Mouse (Mus musculus) neural tube, embryonic 14.5 days (tissue): Measurements from ENCODE around the gene Tsc1. TPM values are rescaled to one million over a fixed set of nuclear protein-coding genes. Genes with fewer than 3 reads are reported as not detected.

ENCODE experiments used
- ATAC-seq: fragments of 200-750 bp; cut with Nextera tagmentation; 2 replicates; pipeline ENCODE4 v1.8.0; 2017; ENCODE audit warnings: low read depth, mild to moderate bottlenecking, moderate TSS enrichment, moderate library complexity
- H3K27ac ChIP-seq: fragments of 300-500 bp; sonication (generic); 2 replicates; pipeline ENCODE4 v1.5.1; 2014; ENCODE audit warnings: low read depth, mild to moderate bottlenecking, control low read depth, low read length, moderate library complexity, mixed read lengths
- H3K27me3 ChIP-seq: fragments of 300-500 bp; sonication (generic); 2 replicates; pipeline ENCODE4 v1.6.1; 2014; ENCODE audit warnings: low read length; ENCODE audit not compliant: control insufficient read depth, insufficient read depth
- H3K36me3 ChIP-seq: fragments of 300-500 bp; sonication (generic); 2 replicates; pipeline ENCODE4 v1.6.1; 2014; ENCODE audit warnings: low read length, mixed read lengths; ENCODE audit not compliant: control insufficient read depth, insufficient read depth
- H3K4me1 ChIP-seq: fragments of 300-500 bp; sonication (generic); 2 replicates; pipeline ENCODE4 v1.6.1; 2014; ENCODE audit warnings: low read length; ENCODE audit not compliant: control insufficient read depth, insufficient read depth
- H3K4me2 ChIP-seq: fragments of 300-500 bp; sonication (generic); 2 replicates; pipeline ENCODE4 v1.6.1; 2014; ENCODE audit warnings: mild to moderate bottlenecking, low read depth, low read length, control low read depth
- H3K4me3 ChIP-seq: fragments of 300-500 bp; sonication (generic); 2 replicates; pipeline ENCODE4 v1.5.1; 2014; ENCODE audit warnings: low read depth, low read length, control low read depth, mixed read lengths
- H3K9ac ChIP-seq: fragments of 300-500 bp; sonication (generic); replicated peaks from 2 replicates; pipeline ENCODE4 v1.6.1; 2014; ENCODE audit warnings: low read depth, mild to moderate bottlenecking, control low read depth, low read length, mixed read lengths
- H3K9me3 ChIP-seq: fragments of 300-500 bp; sonication (generic); 2 replicates; pipeline ENCODE4 v1.6.1; 2016; ENCODE audit warnings: low read length; ENCODE audit not compliant: control insufficient read depth
- WGBS: fragments of 180-500 bp; shearing (Covaris S2); extraction: QIAGEN DNeasy Blood & Tissue Kit; methylation state at CpG from one replicate; pipeline ENCODE4 v1.1.7; 2014; 5-methylcytosine and 5-hydroxymethylcytosine counted together
- polyA plus RNA-seq: library from polyadenylated mRNA; unstranded; fragments of >200 nt; fragmentation: Nextera tagmentation; extraction: Ambion mirVana; gene quantifications from 2 replicates; pipeline ENCODE4 v1.2.1, GENCODE M21; 2014

Gene Tsc1
- polyA plus RNA-seq, 1 experiment from 2014 or later = 32.2 TPM

- Histone ChIP-seq H3K9ac (no peak overlapping the region), H3K4me2 (no peak overlapping the region), H3K4me1 (peaks cover 4% of the 10 kb centered on the region; the same call in 1 of the 2 replicates), H3K27me3 (no peaks in the 10 kb centered on the region), H3K9me3 (no peaks in the 10 kb centered on the region), H3K27ac (no peak overlapping the region), H3K4me3 (no peak overlapping the region), H3K36me3 (no peaks in the 10 kb centered on the region)
- no peak for ATAC-seq
- 78% methylated on average over 5 of the region's 5 CpGs for WGBS
Measured at GRCm38 (mm10) chr2:28698566-28698965, 57.5 kb downstream of the Tsc1 start.

GRCm38 (mm10) chr2:28699361-28700335 lies 58.6 kb downstream of the Tsc1 start, which contains the start of the genes Spaca9 and Ak8:
TSS of gene Spaca9 (minus strand) at chr2:28699727.
TSS of gene Ak8 (plus strand) at chr2:28700164.
- Histone ChIP-seq H3K4me3 (peak within 1 kb of the TSS; percentile 58), H3K36me3 (no peaks in the 10 kb centered on the region), H3K27ac (peak within 1 kb of the TSS; percentile 60; the same call in 1 of the 2 replicates), H3K9me3 (no peaks in the 10 kb centered on the region), H3K4me2 (peak within 1 kb of the TSS; percentile 96), H3K4me1 (peaks cover 4% of the 10 kb centered on the region; the same call in 1 of the 2 replicates), H3K27me3 (no peaks in the 10 kb centered on the region), H3K9ac (peak within 1 kb of the TSS; percentile 60)
- under 1% methylated on average over 53 of the region's 53 CpGs for WGBS
- peak; percentile 92 for ATAC-seq

GRCm38 (mm10) chr2:28701646-28702262 lies 60.7 kb downstream of the Tsc1 start:
- Histone ChIP-seq H3K4me2 (no peak overlapping the region), H3K36me3 (no peaks in the 10 kb centered on the region), H3K9ac (no peak overlapping the region), H3K27ac (no peak overlapping the region), H3K4me3 (no peak overlapping the region), H3K27me3 (no peaks in the 10 kb centered on the region), H3K9me3 (no peaks in the 10 kb centered on the region), H3K4me1 (peaks cover 4% of the 10 kb centered on the region; the same call in 1 of the 2 replicates)
- 76% methylated on average over 8 of the region's 8 CpGs for WGBS
- no peak for ATAC-seq

- Histone ChIP-seq H3K9ac (no peak overlapping the region), H3K4me2 (no peak overlapping the region), H3K4me1 (no peaks in the 10 kb centered on the region), H3K4me3 (no peak overlapping the region), H3K9me3 (no peaks in the 10 kb centered on the region), H3K27ac (no peak overlapping the region), H3K36me3 (no peaks in the 10 kb centered on the region), H3K27me3 (no peaks in the 10 kb centered on the region)
- no peak for ATAC-seq
- WGBS = 56% methylated on average over 8 of the region's 8 CpGs
Measured at GRCm38 (mm10) chr2:28706106-28706636, 65.1 kb downstream of the Tsc1 start.

- Histone ChIP-seq H3K4me1 (no peaks in the 10 kb centered on the region), H3K36me3 (no peaks in the 10 kb centered on the region), H3K9ac (no peak overlapping the region), H3K27me3 (no peaks in the 10 kb centered on the region), H3K27ac (no peak overlapping the region), H3K4me3 (no peak overlapping the region), H3K9me3 (no peaks in the 10 kb centered on the region), H3K4me2 (no peak overlapping the region)
- 70% methylated on average over 6 of the region's 6 CpGs for WGBS
- no peak for ATAC-seq
Measured at GRCm38 (mm10) chr2:28706787-28707186, 65.8 kb downstream of the Tsc1 start.

- Histone ChIP-seq H3K4me1 (no peaks in the 10 kb centered on the region), H3K36me3 (no peaks in the 10 kb centered on the region), H3K9me3 (no peaks in the 10 kb centered on the region), H3K27me3 (no peaks in the 10 kb centered on the region), H3K4me2 (no peak overlapping the region), H3K4me3 (no peak overlapping the region), H3K27ac (no peak overlapping the region), H3K9ac (no peak overlapping the region)
- ATAC-seq = no peak
- WGBS = 76% methylated on average over 8 of the region's 8 CpGs
Measured at GRCm38 (mm10) chr2:28713036-28713435, 72.0 kb downstream of the Tsc1 start.

GRCm38 (mm10) chr2:28722419-28722818 lies 81.4 kb downstream of the Tsc1 start:
- no peaks in the 10 kb centered on the region for H3K27me3 ChIP-seq
- H3K36me3 ChIP-seq = no peaks in the 10 kb centered on the region
- H3K27ac ChIP-seq = no peak overlapping the region
- H3K4me1 ChIP-seq = peaks cover 3% of the 10 kb centered on the region
- no peak for ATAC-seq
- no peaks in the 10 kb centered on the region for H3K9me3 ChIP-seq
- H3K4me2 ChIP-seq = no peak overlapping the region
- H3K4me3 ChIP-seq = no peak overlapping the region
- WGBS = 84% methylated on average over 8 of the region's 8 CpGs
- H3K9ac ChIP-seq = no peak overlapping the region

GRCm38 (mm10) chr2:28723912-28724311 lies 82.9 kb downstream of the Tsc1 start:
- 60% methylated on average over 9 of the region's 9 CpGs for WGBS
- no peak for ATAC-seq
- no peak overlapping the region for H3K4me2 ChIP-seq
- H3K9ac ChIP-seq = no peak overlapping the region
- peaks cover 13% of the 10 kb centered on the region for H3K4me1 ChIP-seq
- no peak overlapping the region for H3K4me3 ChIP-seq
- no peaks in the 10 kb centered on the region for H3K27me3 ChIP-seq
- no peaks in the 10 kb centered on the region for H3K36me3 ChIP-seq
- H3K27ac ChIP-seq = no peak overlapping the region
- no peaks in the 10 kb centered on the region for H3K9me3 ChIP-seq
